Mouse (Mus musculus): ENCODE data around the gene Rundc3b.

DNA sequence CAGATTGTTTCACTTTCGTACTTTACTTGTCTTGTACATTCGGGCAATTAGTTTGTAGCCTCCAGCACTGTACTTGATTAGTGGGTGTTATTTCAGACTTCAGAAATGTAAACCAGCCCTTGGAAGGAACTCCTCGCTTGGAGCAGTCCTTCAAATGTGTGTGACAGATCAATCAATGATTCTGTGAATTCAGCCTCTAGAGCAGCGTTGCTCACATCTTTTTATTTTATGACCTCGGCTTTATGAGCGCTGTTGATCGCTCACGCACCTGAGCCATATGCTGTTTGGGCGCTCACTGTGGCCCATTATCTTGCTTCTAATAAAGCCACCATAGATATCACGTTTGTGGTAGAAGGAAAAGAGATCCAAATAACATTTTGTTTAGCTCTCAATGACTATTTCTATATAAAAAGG lies 38.0 kb upstream of the Rundc3b start:
- no peak for TF ChIP-seq MAX (IDR thresholded peaks at IDR 0.05; ENCODE audit: low read depth)
- TF ChIP-seq E2F4 (IDR thresholded peaks at IDR 0.05; ENCODE audit: insufficient read depth) = no peak
- no peak for TF ChIP-seq CEBPB (IDR thresholded peaks at IDR 0.05; ENCODE audit: insufficient read depth, poor library complexity, severe bottlenecking)
- no peak for TF ChIP-seq POLR2A (IDR thresholded peaks at IDR 0.05; ENCODE audit: insufficient read length, low read depth)
- TF ChIP-seq USF1 (IDR thresholded peaks at IDR 0.05; ENCODE audit: low read depth) = no peak
